Mouse (Mus musculus) bone marrow macrophage, adult 2 months (primary cell): ENCODE data around the gene Ece2.

ENCODE experiments used
- CTCF ChIP-seq: IDR thresholded peaks from 2 replicates; pipeline ENCODE4 v1.5.1; 2012; ENCODE audit warnings: low read depth, mild to moderate bottlenecking, low read length, moderate library complexity
- POLR2A ChIP-seq: IDR thresholded peaks from 2 replicates; pipeline ENCODE4 v1.6.1; 2012; ENCODE audit warnings: mild to moderate bottlenecking, low read depth, low read length, borderline replicate concordance

GRCm38 (mm10) chr16:20671886-20672285, 42.3 kb downstream of the Ece2 start:
- TF ChIP-seq POLR2A (no peak), CTCF (no peak)
